ENCODE assay signal across 10 mouse cellular contexts in the genomic region with DNA sequence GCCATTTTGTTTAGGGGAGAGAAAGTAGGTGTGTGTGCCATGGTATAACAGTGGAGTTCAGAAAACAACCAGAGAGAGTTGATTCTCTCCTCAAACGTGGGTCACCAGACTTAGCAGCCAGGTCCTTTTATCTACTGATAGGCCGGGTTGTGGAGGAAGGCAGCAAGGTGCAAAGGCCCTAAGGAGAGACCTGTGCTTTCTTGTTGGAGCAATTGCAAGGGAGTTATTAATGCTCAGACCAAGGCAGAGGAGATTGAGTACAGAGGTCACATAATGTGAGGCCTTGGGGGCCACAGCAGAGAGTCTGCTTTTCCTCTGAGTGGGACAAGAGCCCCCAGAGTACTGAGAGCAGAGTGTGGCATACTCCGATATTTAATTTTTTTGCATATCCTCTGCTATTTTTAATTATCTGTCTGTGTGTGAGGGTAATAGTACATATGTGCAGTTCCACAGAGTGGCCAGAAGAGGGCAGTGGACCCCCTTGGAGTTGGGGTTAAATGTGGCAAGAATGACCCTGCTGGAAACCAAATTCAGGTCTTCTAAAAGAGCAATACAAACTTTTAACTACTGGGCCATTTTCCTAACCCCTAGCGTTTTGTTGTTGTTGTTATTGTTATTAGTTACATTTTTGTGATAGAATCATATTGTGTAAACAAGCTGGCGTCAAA. TPM values are rescaled to one million over a fixed set of nuclear protein-coding genes. Genes with fewer than 3 reads are reported as not detected.
A peak's percentile ranks its signal among the peaks of the same experiment; 100 is the strongest.
DNase-seq lines count a peak whose midpoint lies in the region; ATAC-seq and TF ChIP-seq lines count a peak whose summit lies in the region.
"Had no signal": no experiment of that assay in that cellular context is flagged by ENCODE, and none has a peak within 500 bp of the region (broad histone marks: within the 10 kb centered on the region; RNA-seq: fewer than 3 reads in every experiment).

No protein-coding gene starts in this region.

- 63% methylated on average over 5 of the region's 5 CpGs for WGBS in forebrain, embryonic 10.5 days
- 56% methylated on average over 5 of the region's 5 CpGs for WGBS in heart, embryonic 11.5 days (ENCODE audit: insufficient replicate concordance)

- TF ChIP-seq EP300 in ES-Bruce4 (IDR thresholded peaks at IDR 0.05; ENCODE audit: insufficient read depth, low read depth, low read length): no peak

- ATAC-seq in heart, embryonic 11.5 days (replicated peaks; ENCODE audit: insufficient number of reproducible peaks, low FRiP score, low TSS enrichment): no peak

- no peaks in the 10 kb centered on the region for H3K4me1 ChIP-seq in ES-Bruce4 (ENCODE audit: control insufficient read depth, insufficient read depth, low read length)
- H3K4me1 ChIP-seq in forebrain, embryonic 10.5 days: no peaks in the 10 kb centered on the region
- no peaks in the 10 kb centered on the region for H3K4me1 ChIP-seq in heart, embryonic 11.5 days (ENCODE audit: control insufficient read depth, insufficient read depth, low read length)

- TF ChIP-seq POLR2A in ES-Bruce4 (IDR thresholded peaks at IDR 0.05; ENCODE audit: insufficient read depth, low read length): no peak

- H3K4me2 ChIP-seq in heart, embryonic 11.5 days: no peak overlapping the region

- no peak overlapping the region for H3K27ac ChIP-seq in left cerebral cortex, adult 2 months
- no peak overlapping the region for H3K27ac ChIP-seq in ES-Bruce4 (ENCODE audit: insufficient read depth, low read length)
- H3K27ac ChIP-seq in forebrain, embryonic 10.5 days: no peak overlapping the region
- no peak overlapping the region for H3K27ac ChIP-seq in heart, embryonic 11.5 days (ENCODE audit: low read depth, low read length)

- intact Hi-C loops in left cerebral cortex, adult 2 months (cut with DNase I): no loop called here
- intact Hi-C loops in left cerebral cortex, postnatal 14 days (cut with DNase I): no loop called here

- H3K27me3 ChIP-seq in ES-Bruce4 (ENCODE audit: control insufficient read depth, insufficient read depth, low read length, poor library complexity, severe bottlenecking): no peaks in the 10 kb centered on the region
- H3K27me3 ChIP-seq in forebrain, embryonic 10.5 days (ENCODE audit: poor library complexity, severe bottlenecking): no peaks in the 10 kb centered on the region
- no peaks in the 10 kb centered on the region for H3K27me3 ChIP-seq in heart, embryonic 11.5 days (ENCODE audit: control insufficient read depth, insufficient read depth, low read length)

- no peak overlapping the region for H3K9ac ChIP-seq in ES-Bruce4 (ENCODE audit: low read depth, poor library complexity, severe bottlenecking)
- H3K9ac ChIP-seq in heart, embryonic 11.5 days (ENCODE audit: low read depth, low read length): no peak overlapping the region

- peak; percentile 56 for TF ChIP-seq CTCF in left cerebral cortex, adult 2 months (IDR thresholded peaks at IDR 0.05)
- peak; percentile 54 for TF ChIP-seq CTCF in ES-Bruce4 (IDR thresholded peaks at IDR 0.05; ENCODE audit: low read depth, low read length)

- no peaks in the 10 kb centered on the region for H3K9me3 ChIP-seq in ES-Bruce4 (replicated peaks; ENCODE audit: control insufficient read depth, insufficient read depth, low read length, poor library complexity, severe bottlenecking)
- no peaks in the 10 kb centered on the region for H3K9me3 ChIP-seq in forebrain, embryonic 10.5 days
- no peaks in the 10 kb centered on the region for H3K9me3 ChIP-seq in heart, embryonic 11.5 days (replicated peaks; ENCODE audit: control insufficient read depth, low read length)
- H3K9me3 ChIP-seq: megakaryocyte, embryonic 14.5 days had no signal

- DNase-seq in left cerebral cortex, adult 2 months (ENCODE audit: extremely low spot score in 1 of 2, low spot score in 2 of 2): no peak
- DNase-seq in left cerebral cortex, postnatal 14 days (ENCODE audit: low spot score in 2 of 2): no peak
- DNase-seq in ZHBTc4 (ENCODE audit: low read depth, low spot score): peak; percentile 44
- peak; percentile 17 for DNase-seq in naive thymus-derived CD4-positive, alpha-beta T cell, adult 2 months (ENCODE audit: low read depth)
- no peak for DNase-seq in forebrain, embryonic 10.5 days (ENCODE audit: extremely low spot score, low spot score)
- DNase-seq: adrenal gland, postnatal 10 days; heart, postnatal 36 days had no signal

- H3K36me3 ChIP-seq in ES-Bruce4 (ENCODE audit: control insufficient read depth, insufficient read depth, low read length, poor library complexity, severe bottlenecking): no peaks in the 10 kb centered on the region
- no peaks in the 10 kb centered on the region for H3K36me3 ChIP-seq in forebrain, embryonic 10.5 days (replicated peaks)
- no peaks in the 10 kb centered on the region for H3K36me3 ChIP-seq in heart, embryonic 11.5 days (ENCODE audit: control insufficient read depth, insufficient read depth, low read length)

- H3K4me3 ChIP-seq in left cerebral cortex, adult 2 months: no peak overlapping the region
- no peak overlapping the region for H3K4me3 ChIP-seq in ES-Bruce4 (ENCODE audit: low read depth, low read length)
- H3K4me3 ChIP-seq in forebrain, embryonic 10.5 days: no peak overlapping the region
- no peak overlapping the region for H3K4me3 ChIP-seq in heart, embryonic 11.5 days (ENCODE audit: low read depth, low read length)
- H3K4me3 ChIP-seq: megakaryocyte, embryonic 14.5 days had no signal

RNA-seq across cellular contexts. Expression of gene Tm9sf3, which starts 27.3 kb away (rescaled TPM):
- total RNA-seq in left cerebral cortex, adult 2 months (2021): 100 to 1,000 TPM; 130 to 135 TPM
- 100 to 1,000 TPM; 138 TPM for total RNA-seq in left cerebral cortex, postnatal 14 days (2021)
- 115 and 121 TPM in 2 replicates for polyA plus RNA-seq in ES-Bruce4 (2011; ENCODE audit: insufficient read depth, insufficient read length, low read depth, missing spikeins)
- polyA plus RNA-seq in forebrain, embryonic 10.5 days (2016; fragmentation: Nextera tagmentation; extraction: Ambion mirVana): 92.8 and 104 TPM in 2 replicates
- 92.1 and 135 TPM in 2 replicates for polyA plus RNA-seq in heart, embryonic 11.5 days (2014; fragmentation: Nextera tagmentation; extraction: Ambion mirVana)

Comparison
In these comparisons a context has a peak if more than half of its experiments do, and no peak if none do; other contexts are left out.
1. DNase-seq: peak in ZHBTc4 (single experiment) and naive thymus-derived CD4-positive, alpha-beta T cell, adult 2 months (single experiment); none in left cerebral cortex, adult 2 months (0 of 2), left cerebral cortex, postnatal 14 days (0 of 2) and forebrain, embryonic 10.5 days (single experiment).